Mouse (Mus musculus) CH12.LX (cell line): ENCODE results near the gene Wdr24. TPM values are rescaled to one million over a fixed set of nuclear protein-coding genes. Genes with fewer than 3 reads are reported as not detected.

ENCODE experiments used
- DNase-seq: peaks from one replicate; pipeline ENCODE4 v3.0.0-alpha.2; 2013; ENCODE audit errors: extremely low read depth
- H3K27ac ChIP-seq: 2 replicates; pipeline ENCODE4 v1.5.1; 2012; ENCODE audit warnings: low read depth, mild to moderate bottlenecking, control low read depth, moderate library complexity; ENCODE audit not compliant: insufficient read depth
- H3K27me3 ChIP-seq: replicated peaks from 2 replicates; pipeline ENCODE3; 2012; ENCODE audit warnings: inconsistent platforms
- H3K36me3 ChIP-seq, 2 experiments: replicated peaks in 1 of 2; 2 replicates each; pipeline versions ENCODE3 to v1.6.1; 2012; ENCODE audit warnings: inconsistent platforms in 1 of 2, low read length in 1 of 2, mild to moderate bottlenecking in 1 of 2, mixed read lengths in 1 of 2, moderate library complexity in 1 of 2; ENCODE audit not compliant: control insufficient read depth in 1 of 2, insufficient read depth in 1 of 2
- H3K4me1 ChIP-seq, 2 experiments: 2 replicates each; pipeline ENCODE4 v1.6.1; 2012; ENCODE audit warnings: inconsistent platforms in 1 of 2, moderate library complexity in 1 of 2; ENCODE audit not compliant: insufficient read depth in 2 of 2, control insufficient read depth in 1 of 2
- H3K4me2 ChIP-seq: 2 replicates; pipeline ENCODE4 v1.6.1; 2012; ENCODE audit warnings: low read depth, mild to moderate bottlenecking, control low read depth; ENCODE audit not compliant: poor library complexity, insufficient read depth, severe bottlenecking
- H3K4me3 ChIP-seq, 3 experiments: fragments of 150-350 bp in 1 of 3; sonication (generic) in 1 of 3; replicated peaks in 1 of 3; 2 replicates each; pipeline versions ENCODE3 to v1.5.1; 2011 to 2012; ENCODE audit warnings: low read depth in 2 of 3, low read length in 2 of 3, mild to moderate bottlenecking in 2 of 3, moderate library complexity in 2 of 3, control low read depth in 1 of 3, improper control_type of control experiment in 1 of 3, inconsistent platforms in 1 of 3, mixed read lengths in 1 of 3; ENCODE audit not compliant: poor library complexity in 1 of 3
- H3K79me2 ChIP-seq: replicated peaks from 2 replicates; pipeline ENCODE4 v1.6.1; 2012; ENCODE audit warnings: mild to moderate bottlenecking, moderate library complexity; ENCODE audit not compliant: control insufficient read depth, poor library complexity, insufficient read depth, severe bottlenecking; ENCODE audit errors: extremely low read depth
- H3K9ac ChIP-seq: 2 replicates; pipeline ENCODE4 v1.6.1; 2012; ENCODE audit warnings: low read depth, mild to moderate bottlenecking, control low read depth, moderate library complexity; ENCODE audit not compliant: insufficient read depth
- H3K9me3 ChIP-seq: replicated peaks from 2 replicates; pipeline ENCODE3; 2012; ENCODE audit warnings: low read length, inconsistent platforms, mixed read lengths
- BHLHE40 ChIP-seq: IDR thresholded peaks from 2 replicates; pipeline ENCODE4 v1.6.1; 2011; ENCODE audit warnings: mild to moderate bottlenecking, low read depth, low read length, improper control_type of control experiment
- CHD1 ChIP-seq: IDR thresholded peaks from 2 replicates; pipeline ENCODE4 v1.6.1; 2012; ENCODE audit warnings: low read depth, low read length, improper control_type of control experiment, inconsistent platforms
- CHD2 ChIP-seq: IDR thresholded peaks from 2 replicates; pipeline ENCODE4 v1.6.1; 2011; ENCODE audit warnings: low read length, improper control_type of control experiment
- CTCF ChIP-seq, 2 experiments: IDR thresholded peaks in 1 of 2; conservative IDR thresholded peaks in 1 of 2; 2 replicates each; pipeline ENCODE4 v1.5.1; 2011 to 2012; ENCODE audit warnings: low read depth in 2 of 2, low read length in 2 of 2, improper control_type of control experiment in 1 of 2, inconsistent platforms in 1 of 2, mild to moderate bottlenecking in 1 of 2, moderate library complexity in 1 of 2
- ETS1 ChIP-seq: conservative IDR thresholded peaks from 2 replicates; pipeline ENCODE4 v1.6.1; 2012; ENCODE audit warnings: low read depth, mild to moderate bottlenecking, inconsistent platforms, low read length, improper control_type of control experiment, moderate library complexity
- GABPA ChIP-seq: IDR thresholded peaks from 2 replicates; pipeline ENCODE4 v1.6.1; 2012; ENCODE audit warnings: low read depth, low read length, improper control_type of control experiment, inconsistent platforms; ENCODE audit not compliant: insufficient replicate concordance
- HCFC1 ChIP-seq: IDR thresholded peaks from 2 replicates; pipeline ENCODE4 v1.6.1; 2012; ENCODE audit warnings: low read depth, mild to moderate bottlenecking, inconsistent platforms, low read length, improper control_type of control experiment
- IRF4 ChIP-seq: IDR thresholded peaks from 2 replicates; pipeline ENCODE4 v1.6.1; 2014; ENCODE audit warnings: low read depth, mild to moderate bottlenecking, inconsistent platforms, low read length, improper control_type of control experiment
- JUN ChIP-seq: IDR thresholded peaks from 2 replicates; pipeline ENCODE4 v1.6.1; 2011; ENCODE audit warnings: low read depth, mild to moderate bottlenecking, low read length, improper control_type of control experiment, moderate library complexity; ENCODE audit not compliant: insufficient read depth
- JUND ChIP-seq: conservative IDR thresholded peaks from 2 replicates; pipeline ENCODE4 v1.6.1; 2011; ENCODE audit warnings: low read depth, low read length, improper control_type of control experiment
- MAFK ChIP-seq: IDR thresholded peaks from 2 replicates; pipeline ENCODE4 v1.6.1; 2011; ENCODE audit warnings: low read length, improper control_type of control experiment; ENCODE audit not compliant: insufficient replicate concordance
- MAX ChIP-seq: IDR thresholded peaks from 2 replicates; pipeline ENCODE4 v1.6.1; 2011; ENCODE audit warnings: low read length, improper control_type of control experiment
- MAZ ChIP-seq: IDR thresholded peaks from 2 replicates; pipeline ENCODE4 v1.6.1; 2012; ENCODE audit warnings: low read depth, mild to moderate bottlenecking, inconsistent platforms, low read length, improper control_type of control experiment, moderate library complexity
- MEF2A ChIP-seq: IDR thresholded peaks from 2 replicates; pipeline ENCODE4 v1.6.1; 2014; ENCODE audit warnings: low read depth, mild to moderate bottlenecking, inconsistent platforms, low read length, improper control_type of control experiment, borderline replicate concordance
- MYC ChIP-seq: IDR thresholded peaks from 2 replicates; pipeline ENCODE4 v1.6.1; 2011; ENCODE audit warnings: low read depth, mild to moderate bottlenecking, improper control_type of control experiment, low read length
- NELFE ChIP-seq: IDR thresholded peaks from 2 replicates; pipeline ENCODE4 v1.6.1; 2011; ENCODE audit warnings: low read depth, low read length, improper control_type of control experiment
- PAX5 ChIP-seq: IDR thresholded peaks from 2 replicates; pipeline ENCODE4 v1.6.1; 2012; ENCODE audit warnings: low read length, inconsistent platforms, mixed read lengths
- POLR2A ChIP-seq: IDR thresholded peaks from 2 replicates; pipeline ENCODE4 v1.6.1; 2011; ENCODE audit warnings: low read depth, mild to moderate bottlenecking, improper control_type of control experiment, low read length
- POLR2AphosphoS2 ChIP-seq: IDR thresholded peaks from 2 replicates; pipeline ENCODE4 v1.6.1; 2011; ENCODE audit warnings: low read depth, low read length, improper control_type of control experiment
- RAD21 ChIP-seq: IDR thresholded peaks from 2 replicates; pipeline ENCODE4 v1.6.1; 2011; ENCODE audit warnings: low read depth, mild to moderate bottlenecking, low read length, improper control_type of control experiment, moderate library complexity
- SIN3A ChIP-seq: IDR thresholded peaks from 2 replicates; pipeline ENCODE4 v1.6.1; 2012; ENCODE audit warnings: low read length, improper control_type of control experiment, inconsistent platforms
- SMC3 ChIP-seq: IDR thresholded peaks from 2 replicates; pipeline ENCODE4 v1.6.1; 2011; ENCODE audit warnings: low read depth, low read length, improper control_type of control experiment
- TBP ChIP-seq: conservative IDR thresholded peaks from 2 replicates; pipeline ENCODE4 v1.6.1; 2011; ENCODE audit warnings: low read depth, low read length, improper control_type of control experiment
- TCF12 ChIP-seq: IDR thresholded peaks from 2 replicates; pipeline ENCODE4 v1.6.1; 2014; ENCODE audit warnings: low read depth, mild to moderate bottlenecking, inconsistent platforms, low read length, improper control_type of control experiment
- UBTF ChIP-seq: IDR thresholded peaks from 2 replicates; pipeline ENCODE4 v1.6.1; 2012; ENCODE audit warnings: low read depth, mild to moderate bottlenecking, inconsistent platforms, low read length, improper control_type of control experiment, moderate library complexity
- USF2 ChIP-seq: conservative IDR thresholded peaks from 2 replicates; pipeline ENCODE4 v1.6.1; 2011; ENCODE audit warnings: low read depth, low read length, improper control_type of control experiment
- ZC3H11A ChIP-seq: IDR thresholded peaks from 2 replicates; pipeline ENCODE4 v1.6.1; 2012; ENCODE audit warnings: low read depth, mild to moderate bottlenecking, inconsistent platforms, low read length, improper control_type of control experiment
- ZKSCAN1 ChIP-seq: IDR thresholded peaks from 2 replicates; pipeline ENCODE4 v1.6.1; 2012; ENCODE audit warnings: low read depth, inconsistent platforms, low read length, improper control_type of control experiment, borderline replicate concordance
- ZNF384 ChIP-seq: IDR thresholded peaks from 2 replicates; pipeline ENCODE4 v1.6.1; 2012; ENCODE audit warnings: low read depth, low read length, improper control_type of control experiment, inconsistent platforms
- dilution Hi-C: fragments of 300-500 bp; cut with MboI; formaldehyde crosslinking; loops from 2 replicates; pipeline ENCODE4 v1.14.3; 2020; ENCODE audit warnings: low sequenced_read_pairs; ENCODE audit not compliant: extremely low pct_unique_long_range_greater_than_20kb, extremely low pct_ligation_motif_present
- in situ Hi-C: fragments of 300-500 bp; cut with MboI; formaldehyde crosslinking; loops from 3 replicates; pipeline ENCODE4 v1.14.3; 2019; ENCODE audit warnings: low sequenced_read_pairs, low pct_ligation_motif_present, low pct_unique_long_range_greater_than_20kb, mixed read lengths
- polyA plus RNA-seq: library from polyadenylated mRNA; unstranded; fragments of >175 nt; gene quantifications from 2 replicates; pipeline ENCODE4 v1.2.1, GENCODE M21; 2012; ENCODE audit warnings: low read depth; ENCODE audit not compliant: insufficient read length
- total RNA-seq, 2 experiments: library from RNA; depleted of rRNA; stranded (reverse); fragments of 300-350 nt in 1 of 2; fragments of >200 nt in 1 of 2; gene quantifications; 2 replicates each; pipeline ENCODE4 v1.2.3; 2012 to 2014

The Wdr24 gene
- total and polyA plus RNA-seq, 3 experiments: 20.4 to 28.6 (median 20.9) TPM

DNA sequence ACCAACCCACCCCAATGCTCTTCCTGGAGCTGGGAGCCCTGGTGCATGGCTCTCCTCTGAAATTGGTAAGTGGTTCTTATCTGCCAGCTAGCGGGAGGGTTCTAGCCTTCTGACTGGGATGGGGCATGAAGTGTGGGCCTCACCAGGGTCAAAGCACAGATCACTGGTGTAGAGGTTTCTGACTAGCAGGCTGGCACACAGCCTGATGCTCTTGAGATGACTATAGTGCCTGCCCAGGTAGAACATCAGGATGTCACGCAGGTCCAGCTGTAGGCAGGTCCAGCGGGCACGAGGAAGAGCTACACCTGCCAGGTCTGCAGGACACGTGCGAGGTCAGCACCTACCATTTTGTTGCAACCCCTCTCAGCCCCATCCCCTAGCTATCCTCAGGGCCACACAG is 36.8 kb downstream of the Wdr24 start:
- peaks cover 12 to 27% of the 10 kb centered on the region in 2 experiments for H3K36me3 ChIP-seq
- H3K4me1 ChIP-seq: peaks cover 9 to 25% of the 10 kb centered on the region in 2 experiments
- H3K79me2 ChIP-seq: no peaks in the 10 kb centered on the region
- H3K27me3 ChIP-seq: peaks cover 7% of the 10 kb centered on the region
- in situ Hi-C loops (no loop called here), dilution Hi-C loops (no loop called here)
- TF ChIP-seq RAD21 (no peak), ZNF384 (no peak), TBP (no peak), BHLHE40 (no peak), UBTF (no peak), SMC3 (no peak), IRF4 (no peak), CHD1 (no peak), MEF2A (no peak), JUN (no peak), MAFK (no peak), ZKSCAN1 (no peak), TCF12 (no peak)
- peak overlapping the region in 2 of 3 experiments; percentile 70 to 86 for H3K4me3 ChIP-seq
- DNase-seq: no peak
- H3K4me2 ChIP-seq: peak overlapping the region; percentile 35
- H3K9ac ChIP-seq: peak overlapping the region; percentile 80; the same call in 1 of the 2 replicates
- no peak overlapping the region for H3K27ac ChIP-seq
- H3K9me3 ChIP-seq: no peaks in the 10 kb centered on the region

DNA sequence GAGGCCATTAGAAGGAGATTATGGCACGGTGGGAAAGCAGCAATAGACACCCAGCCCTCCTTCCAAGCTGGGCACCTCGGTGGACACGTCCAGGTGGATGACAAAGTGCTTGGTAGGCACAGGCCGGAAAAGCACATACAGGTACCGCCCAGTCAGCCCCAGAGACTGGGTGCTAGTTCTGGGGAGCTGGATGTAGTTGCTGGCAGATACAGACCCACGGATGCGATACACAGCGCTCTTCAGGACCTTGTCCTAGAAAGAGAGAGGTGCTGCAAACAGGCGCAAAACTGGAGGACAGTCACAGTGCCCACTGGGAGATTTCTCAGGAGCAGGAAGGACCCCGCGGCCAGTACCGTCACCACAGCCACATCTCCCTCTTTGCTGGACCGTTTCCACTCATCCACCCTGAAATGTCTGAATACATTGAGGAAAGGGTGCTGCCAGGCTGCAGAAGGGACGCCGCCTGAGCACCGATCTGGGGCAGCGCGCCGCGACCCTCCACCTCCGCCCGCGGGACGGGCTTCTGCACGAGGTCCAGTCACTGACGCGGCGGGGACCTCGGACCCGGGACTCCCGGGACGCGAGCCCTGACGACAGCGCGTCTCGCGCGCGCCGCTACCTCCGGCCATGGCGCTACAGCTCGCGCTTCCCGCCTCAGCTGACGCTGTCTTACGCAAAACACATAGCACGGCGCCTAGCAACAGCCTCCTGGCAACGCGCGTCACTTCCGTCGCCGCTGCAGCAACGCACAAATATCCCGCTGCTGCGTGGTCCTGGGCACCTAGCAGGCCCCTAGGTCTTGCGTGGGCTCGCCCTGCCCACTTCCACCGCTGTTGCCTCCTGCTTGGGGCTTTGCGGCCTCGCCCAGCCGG is 37.6 kb downstream of the Wdr24 start, which contains the start of gene Wdr90:
Gene Wdr90, minus strand, starts transcription at position 670 of the 872 bp plus-strand sequence.
- H3K36me3 ChIP-seq: peaks cover 6 to 19% of the 10 kb centered on the region in 2 experiments
- H3K79me2 ChIP-seq: no peaks in the 10 kb centered on the region
- in situ Hi-C loops (no loop called here), dilution Hi-C loops (no loop called here)
- H3K4me2 ChIP-seq: peak within 1 kb of the TSS; percentile 64
- peak within 1 kb of the TSS; percentile 70 to 86 (median 80) for H3K4me3 ChIP-seq
- peak; percentile 92 for DNase-seq
- H3K27ac ChIP-seq: peak within 1 kb of the TSS; percentile 38
- no peaks in the 10 kb centered on the region for H3K9me3 ChIP-seq
- H3K4me1 ChIP-seq: peaks cover 9 to 25% of the 10 kb centered on the region in 2 experiments
- H3K9ac ChIP-seq: peak within 1 kb of the TSS; percentile 80
- peaks cover 13% of the 10 kb centered on the region for H3K27me3 ChIP-seq
- 0 out of 2 replicates have a peak, but pooled peaks have one; percentile 40 for TF ChIP-seq MEF2A
- no peak for TF ChIP-seq PAX5
- TF ChIP-seq ZKSCAN1: no peak
- TF ChIP-seq JUN: no peak
- TF ChIP-seq TCF12: peak; percentile 51; the same call in 1 of the 2 replicates
- no peak for TF ChIP-seq MYC
- peak; percentile 94 for TF ChIP-seq SIN3A
- no peak for TF ChIP-seq MAZ
- TF ChIP-seq MAX: no peak; the same call in 1 of the 2 replicates
- no peak for TF ChIP-seq SMC3
- peak; percentile 54; the same call in 1 of the 2 replicates for TF ChIP-seq NELFE
- TF ChIP-seq USF2: no peak
- no peak for TF ChIP-seq POLR2AphosphoS2
- peak; percentile 84 for TF ChIP-seq HCFC1
- no peak for TF ChIP-seq ZNF384
- TF ChIP-seq GABPA: no peak
- TF ChIP-seq CTCF (conservative IDR thresholded peaks at IDR 0.05 in 1 of 2, IDR thresholded peaks at IDR 0.05 in 1 of 2; ENCODE audit: low read depth in 2 of 2, low read length in 2 of 2): no peak
- no peak for TF ChIP-seq CHD2
- no peak for TF ChIP-seq ETS1
- no peak for TF ChIP-seq RAD21
- peak; percentile 85 for TF ChIP-seq POLR2A
- TF ChIP-seq CHD1: no peak
- TF ChIP-seq JUND: no peak
- TF ChIP-seq BHLHE40: no peak
- no peak for TF ChIP-seq ZC3H11A
